Mouse (Mus musculus) neural tube, embryonic 14.5 days (tissue): ENCODE measurements at regions not wholly inside any gene's neighbourhood (a gene's known extent, or its start where the extent isn't known, plus 50 kb on each side); places are given as distances from the start of the nearest gene placed in this dataset.
"Not testable (repeated sequence)": the region's sequence is repeated elsewhere in the genome, so short reads cannot be mapped to it uniquely, and the experiment has no call there.

Experiments used
- ATAC-seq: fragments of 200-750 bp; cut with Nextera tagmentation; 2 replicates; pipeline ENCODE4 v1.8.0; 2017; ENCODE audit warnings: low read depth, mild to moderate bottlenecking, moderate TSS enrichment, moderate library complexity
- H3K27ac ChIP-seq: fragments of 300-500 bp; sonication (generic); 2 replicates; pipeline ENCODE4 v1.5.1; 2014; ENCODE audit warnings: low read depth, mild to moderate bottlenecking, control low read depth, low read length, moderate library complexity, mixed read lengths
- H3K27me3 ChIP-seq: fragments of 300-500 bp; sonication (generic); 2 replicates; pipeline ENCODE4 v1.6.1; 2014; ENCODE audit warnings: low read length; ENCODE audit not compliant: control insufficient read depth, insufficient read depth
- H3K36me3 ChIP-seq: fragments of 300-500 bp; sonication (generic); 2 replicates; pipeline ENCODE4 v1.6.1; 2014; ENCODE audit warnings: low read length, mixed read lengths; ENCODE audit not compliant: control insufficient read depth, insufficient read depth
- H3K4me1 ChIP-seq: fragments of 300-500 bp; sonication (generic); 2 replicates; pipeline ENCODE4 v1.6.1; 2014; ENCODE audit warnings: low read length; ENCODE audit not compliant: control insufficient read depth, insufficient read depth
- H3K4me2 ChIP-seq: fragments of 300-500 bp; sonication (generic); 2 replicates; pipeline ENCODE4 v1.6.1; 2014; ENCODE audit warnings: mild to moderate bottlenecking, low read depth, low read length, control low read depth
- H3K4me3 ChIP-seq: fragments of 300-500 bp; sonication (generic); 2 replicates; pipeline ENCODE4 v1.5.1; 2014; ENCODE audit warnings: low read depth, low read length, control low read depth, mixed read lengths
- H3K9ac ChIP-seq: fragments of 300-500 bp; sonication (generic); replicated peaks from 2 replicates; pipeline ENCODE4 v1.6.1; 2014; ENCODE audit warnings: low read depth, mild to moderate bottlenecking, control low read depth, low read length, mixed read lengths
- H3K9me3 ChIP-seq: fragments of 300-500 bp; sonication (generic); 2 replicates; pipeline ENCODE4 v1.6.1; 2016; ENCODE audit warnings: low read length; ENCODE audit not compliant: control insufficient read depth
- WGBS: fragments of 180-500 bp; shearing (Covaris S2); extraction: QIAGEN DNeasy Blood & Tissue Kit; methylation state at CpG from one replicate; pipeline ENCODE4 v1.1.7; 2014; 5-methylcytosine and 5-hydroxymethylcytosine counted together

DNA sequence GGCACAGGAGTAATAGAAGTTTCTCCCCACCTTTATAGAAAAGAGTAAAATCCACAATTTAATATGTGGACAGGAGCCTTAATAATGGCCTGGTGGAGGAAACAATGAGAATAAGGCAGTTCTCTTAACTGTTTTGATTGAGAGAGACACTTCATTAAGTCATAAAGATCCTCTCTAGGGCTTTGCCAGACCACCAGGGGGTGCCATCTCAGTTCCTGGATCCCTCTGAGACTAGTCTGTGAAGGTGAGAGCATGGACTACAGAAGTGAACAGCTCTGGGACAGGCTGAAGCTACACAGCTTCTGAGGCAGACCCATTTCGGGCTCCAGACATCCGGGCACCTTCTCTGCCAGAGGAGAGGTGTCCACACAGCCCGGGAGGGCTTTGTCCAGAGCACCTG is 373.8 kb downstream of the Ice1 start:
- H3K9me3 ChIP-seq, result no peaks in the 10 kb centered on the region
- no peak overlapping the region for H3K4me2 ChIP-seq
- no peak for ATAC-seq
- no peak overlapping the region for H3K4me3 ChIP-seq
- H3K9ac ChIP-seq, result no peak overlapping the region
- no peaks in the 10 kb centered on the region for H3K36me3 ChIP-seq
- 88% methylated on average over 3 of the region's 3 CpGs for WGBS
- no peaks in the 10 kb centered on the region for H3K27me3 ChIP-seq
- no peak overlapping the region for H3K27ac ChIP-seq
- no peaks in the 10 kb centered on the region for H3K4me1 ChIP-seq

DNA sequence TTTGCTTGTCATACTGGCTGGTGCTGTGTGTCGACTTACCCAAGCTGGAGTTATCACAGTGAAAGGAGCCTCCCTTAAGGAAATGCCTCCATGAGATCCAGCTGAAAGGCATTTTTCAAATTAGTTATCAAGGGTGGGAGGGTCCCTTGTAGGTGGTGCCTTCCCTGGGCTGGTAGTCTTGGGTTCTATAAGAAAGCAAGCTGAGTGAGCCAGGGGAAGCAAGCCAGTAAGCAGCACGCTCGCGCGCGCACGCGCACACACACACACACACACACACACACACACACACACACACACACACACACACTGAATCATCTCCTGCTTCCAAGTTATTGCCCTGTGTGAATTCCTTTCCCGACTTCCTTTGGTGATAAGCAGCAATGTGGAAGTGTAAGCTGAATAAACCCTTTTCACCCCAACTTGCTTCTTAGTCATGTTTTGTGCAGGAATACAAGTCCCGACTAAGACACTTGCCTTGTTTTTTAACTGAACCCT is 360.5 kb downstream of the Ice1 start:
- H3K4me1 ChIP-seq, result peaks cover 10% of the 10 kb centered on the region; the same call in 1 of the 2 replicates
- not testable (repeated sequence) for H3K9me3 ChIP-seq, H3K27me3 ChIP-seq, H3K9ac ChIP-seq, ATAC-seq, H3K4me3 ChIP-seq, H3K36me3 ChIP-seq, H3K4me2 ChIP-seq, H3K27ac ChIP-seq
- 87% methylated on average over 6 of the region's 10 CpGs for WGBS

DNA sequence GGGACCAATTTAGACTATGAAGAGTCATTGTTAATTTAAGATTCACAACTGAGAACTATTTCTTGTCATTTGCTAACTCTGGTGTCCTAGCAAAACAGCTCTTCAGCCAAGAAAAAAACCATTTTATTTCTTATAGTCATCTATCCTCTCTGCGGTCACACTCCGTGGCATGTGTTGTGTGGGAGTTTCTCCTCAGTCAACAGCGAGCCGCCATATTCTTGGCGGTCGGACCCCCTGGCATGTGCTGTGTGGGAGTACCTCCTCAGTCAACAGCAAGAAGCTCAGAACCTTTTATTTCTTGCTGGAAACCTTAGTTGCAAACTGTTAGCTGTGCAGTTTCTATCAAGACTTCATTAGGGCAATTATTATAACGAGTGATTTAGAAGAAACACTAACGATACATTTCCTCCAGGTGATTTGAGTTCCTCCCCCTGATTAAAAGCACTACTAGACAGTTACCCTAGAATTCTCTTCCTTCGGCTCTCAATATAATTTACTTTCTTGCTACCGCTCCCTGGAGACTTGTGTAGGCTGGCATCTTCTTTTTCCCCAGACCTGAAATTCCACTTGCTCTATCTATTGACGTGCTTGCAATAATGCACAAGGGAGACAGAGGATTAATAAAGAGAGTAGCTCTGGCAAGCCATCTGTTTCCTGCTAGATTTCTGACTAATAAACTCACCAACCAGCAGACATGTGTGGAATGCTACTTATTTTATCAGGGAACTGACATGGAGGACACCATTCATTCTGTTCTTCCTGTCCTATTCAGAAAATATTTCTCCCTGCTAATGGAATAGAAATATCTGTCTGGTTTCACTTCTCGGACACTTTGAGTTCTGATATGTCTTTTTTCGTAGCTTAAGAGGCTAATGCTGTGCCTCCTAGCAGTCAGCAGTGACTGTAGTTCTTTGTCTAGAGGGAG is 359.5 kb downstream of the Ice1 start:
- Histone ChIP-seq H3K4me1 (peaks cover 17% of the 10 kb centered on the region), H3K36me3 (no peaks in the 10 kb centered on the region), H3K27ac (peak overlapping the region; percentile 29), H3K27me3 (no peaks in the 10 kb centered on the region), H3K4me2 (no peak overlapping the region), H3K9ac (no peak overlapping the region), H3K4me3 (no peak overlapping the region), H3K9me3 (no peaks in the 10 kb centered on the region)
- ATAC-seq, result peak; percentile 10; the same call in 1 of the 2 replicates
- 65% methylated on average over 13 of the region's 13 CpGs for WGBS

DNA sequence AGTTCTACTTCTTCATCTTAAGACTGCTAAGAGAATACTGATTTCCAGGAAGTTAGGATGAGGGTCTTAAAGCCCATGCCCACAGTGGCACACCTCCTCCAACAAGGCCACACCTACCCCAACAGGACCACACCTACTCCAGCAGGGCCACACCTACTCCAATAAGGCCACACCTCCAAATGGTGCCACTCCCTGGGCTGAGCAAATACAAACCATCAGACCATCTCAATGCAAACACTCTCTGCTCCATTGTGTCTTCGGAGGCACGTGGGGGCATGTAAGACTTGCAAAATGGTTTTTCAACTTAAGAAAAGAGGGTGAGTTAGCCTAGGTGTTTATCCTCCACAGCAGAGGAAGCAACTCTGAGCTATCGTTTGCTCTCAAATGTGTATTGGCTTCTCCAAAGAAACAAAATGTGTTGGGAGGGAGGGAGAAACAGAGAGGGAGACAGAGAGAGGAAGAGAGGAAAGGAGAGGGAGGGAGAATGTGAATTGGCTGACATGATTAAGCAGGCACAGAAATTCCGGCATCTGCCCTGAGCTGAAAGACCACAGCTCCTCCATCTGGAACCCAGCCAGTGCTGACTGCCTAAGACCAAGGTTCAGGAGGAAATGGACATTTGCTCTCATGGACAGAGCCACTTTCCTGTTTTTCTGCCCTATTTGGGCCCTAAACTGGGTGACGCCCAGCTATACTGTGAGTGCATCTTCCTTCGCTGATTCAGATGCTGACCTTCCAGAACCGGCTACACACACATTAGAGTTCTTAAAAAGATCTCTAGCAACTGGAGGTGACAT is 356.2 kb downstream of the Ice1 start:
- ATAC-seq, result no peak

DNA sequence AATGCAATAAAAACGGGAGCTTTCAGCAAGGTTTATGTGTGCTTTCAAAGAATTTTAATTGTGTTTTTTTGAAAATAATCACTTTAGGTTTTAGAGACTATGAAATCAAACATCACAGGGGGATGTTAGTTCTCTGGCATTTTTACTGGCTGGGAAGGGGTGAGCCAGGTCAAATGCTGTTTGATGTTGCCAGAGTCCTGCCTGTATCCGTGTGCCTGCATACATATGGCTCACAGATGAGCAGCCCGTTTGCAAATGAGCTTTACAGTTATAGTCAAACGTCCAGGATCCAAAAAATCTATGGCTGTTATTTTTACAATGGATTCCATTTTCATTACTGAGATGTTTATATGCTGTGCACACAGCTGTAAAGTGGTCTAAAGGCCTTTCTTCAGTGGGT is 354.7 kb downstream of the Ice1 start:
- 5% methylated on average over 4 of the region's 4 CpGs for WGBS
- no peak overlapping the region for H3K4me3 ChIP-seq
- no peak overlapping the region for H3K9ac ChIP-seq
- H3K4me2 ChIP-seq, result no peak overlapping the region
- peaks cover 22% of the 10 kb centered on the region for H3K4me1 ChIP-seq
- 0 out of 2 replicates have a peak, but pooled peaks have one; percentile 47 for ATAC-seq
- H3K27ac ChIP-seq, result peak overlapping the region; percentile 67
- H3K9me3 ChIP-seq, result no peaks in the 10 kb centered on the region
- H3K36me3 ChIP-seq, result no peaks in the 10 kb centered on the region
- no peaks in the 10 kb centered on the region for H3K27me3 ChIP-seq

More for the DNA sequence above, 356.2 kb downstream of the Ice1 start:
- H3K27me3 ChIP-seq, result no peaks in the 10 kb centered on the region
- WGBS, result 84% methylated on average over 7 of the region's 7 CpGs
- H3K9me3 ChIP-seq, result no peaks in the 10 kb centered on the region
- H3K27ac ChIP-seq, result no peak overlapping the region
- H3K9ac ChIP-seq, result no peak overlapping the region
- H3K4me1 ChIP-seq, result peaks cover 22% of the 10 kb centered on the region
- no peak overlapping the region for H3K4me2 ChIP-seq
- H3K36me3 ChIP-seq, result no peaks in the 10 kb centered on the region
- H3K4me3 ChIP-seq, result no peak overlapping the region

DNA sequence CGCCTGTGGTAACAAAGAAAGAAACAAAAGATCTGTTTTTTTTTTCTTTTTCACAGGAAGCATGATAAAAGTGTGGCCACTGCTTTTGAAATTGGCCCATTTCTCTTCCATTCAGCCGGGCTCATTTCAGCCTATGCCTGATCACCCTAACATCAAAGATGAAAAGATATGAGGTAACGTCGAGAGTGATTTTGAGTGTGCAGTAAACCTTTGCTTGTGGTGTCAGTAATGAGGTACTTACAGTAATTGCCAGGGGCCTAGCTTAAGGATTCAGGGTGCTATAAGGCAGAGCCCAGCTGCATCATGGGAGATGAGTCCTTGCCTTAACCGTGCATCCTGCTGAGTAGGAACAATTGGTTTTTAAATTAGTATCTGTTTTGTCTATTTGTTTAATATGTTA is 354.2 kb downstream of the Ice1 start:
- no peaks in the 10 kb centered on the region for H3K9me3 ChIP-seq
- 7% methylated on average over 5 of the region's 5 CpGs for WGBS
- H3K4me3 ChIP-seq, result no peak overlapping the region
- H3K27ac ChIP-seq, result peak overlapping the region; percentile 67
- H3K27me3 ChIP-seq, result no peaks in the 10 kb centered on the region
- peaks cover 17% of the 10 kb centered on the region for H3K4me1 ChIP-seq
- no peak overlapping the region for H3K9ac ChIP-seq
- no peaks in the 10 kb centered on the region for H3K36me3 ChIP-seq
- no peak overlapping the region for H3K4me2 ChIP-seq
- ATAC-seq, result peak; percentile 55; the same call in 1 of the 2 replicates

DNA sequence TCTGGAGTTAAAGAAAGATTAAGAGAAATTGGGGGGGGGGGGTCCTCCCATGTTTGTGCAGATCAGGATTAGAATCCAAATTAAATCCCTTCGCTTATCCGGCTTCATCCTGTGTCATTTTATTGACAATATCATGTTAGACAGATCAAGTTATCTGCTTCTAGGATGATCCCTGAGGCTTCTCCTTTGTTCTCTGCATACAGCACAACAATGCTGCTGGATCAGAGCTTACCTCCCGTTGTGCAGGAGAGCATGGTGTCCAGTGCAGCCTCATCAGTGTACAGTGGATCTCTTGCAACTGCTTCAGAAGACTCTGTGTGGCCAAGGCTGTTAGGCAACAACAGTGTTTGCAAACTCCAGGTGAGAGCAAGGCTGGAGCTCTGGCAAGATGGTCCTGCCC is 344.7 kb downstream of the Ice1 start:
- Histone ChIP-seq H3K27ac (no peak overlapping the region), H3K9me3 (no peaks in the 10 kb centered on the region), H3K27me3 (no peaks in the 10 kb centered on the region), H3K4me3 (no peak overlapping the region), H3K4me1 (no peaks in the 10 kb centered on the region), H3K4me2 (no peak overlapping the region), H3K36me3 (no peaks in the 10 kb centered on the region), H3K9ac (no peak overlapping the region)
- ATAC-seq, result no peak
- WGBS, result 69% methylated on average over 3 of the region's 3 CpGs

DNA sequence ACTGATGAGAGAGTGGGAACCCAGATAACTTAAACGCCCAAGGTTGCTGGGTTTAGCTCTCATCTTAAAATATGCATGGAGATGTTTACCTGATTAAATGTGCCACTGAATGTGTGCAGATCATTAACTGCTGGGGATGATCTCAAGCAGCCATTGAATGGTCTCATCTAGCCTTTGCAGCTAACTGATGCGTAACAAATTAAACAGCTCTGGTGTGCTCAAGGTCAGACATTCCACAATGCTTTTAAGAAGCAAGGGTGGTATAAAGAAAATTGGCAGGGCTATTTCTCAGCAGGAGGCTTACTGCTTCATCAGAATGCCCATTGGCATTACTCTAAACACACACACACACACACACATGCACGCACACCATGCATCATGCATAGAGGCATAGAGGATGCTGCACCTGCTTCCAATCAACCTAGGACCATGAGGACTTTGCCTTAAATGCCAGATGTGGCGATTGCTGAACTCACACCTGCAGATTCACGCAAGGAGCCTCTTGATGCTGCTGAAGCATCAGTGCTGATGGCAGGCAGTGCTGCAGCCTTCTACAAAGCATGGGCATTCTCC is 333.4 kb downstream of the Ice1 start:
- H3K9ac ChIP-seq, result no peak overlapping the region
- no peak overlapping the region for H3K4me3 ChIP-seq
- H3K36me3 ChIP-seq, result no peaks in the 10 kb centered on the region
- no peaks in the 10 kb centered on the region for H3K27me3 ChIP-seq
- no peaks in the 10 kb centered on the region for H3K4me1 ChIP-seq
- no peak overlapping the region for H3K4me2 ChIP-seq
- 44% methylated on average over 5 of the region's 5 CpGs for WGBS
- H3K9me3 ChIP-seq, result no peaks in the 10 kb centered on the region
- no peak for ATAC-seq
- H3K27ac ChIP-seq, result peak overlapping the region; percentile 39; the same call in 1 of the 2 replicates
